Mouse (Mus musculus): ENCODE measurements at regions not wholly inside any gene's neighbourhood (a gene's known extent, or its start where the extent isn't known, plus 50 kb on each side); places are given as distances from the start of the nearest gene placed in this dataset.

GRCm38 (mm10) chr11:112253061-112253460 lies 529.0 kb upstream of the Sox9 start:
- WGBS = 88% methylated on average over 3 of the region's 3 CpGs
- H3K79me2 ChIP-seq (ENCODE audit: control insufficient read depth, insufficient read depth, low read length) = no peaks in the 10 kb centered on the region
- no peaks in the 10 kb centered on the region for H3K36me3 ChIP-seq (ENCODE audit: control insufficient read depth, insufficient read depth, low read length)
- no peak overlapping the region for H3K4me3 ChIP-seq (ENCODE audit: insufficient read depth, low read depth, low read length)
- no peaks in the 10 kb centered on the region for H3K27me3 ChIP-seq (ENCODE audit: control insufficient read depth, insufficient read depth, low read length)
- no peak overlapping the region for H3K27ac ChIP-seq (replicated peaks; ENCODE audit: insufficient read depth, low read depth, low read length)
- no peak overlapping the region for H3K9ac ChIP-seq (ENCODE audit: low read depth, low read length)
- no peaks in the 10 kb centered on the region for H3K4me1 ChIP-seq (ENCODE audit: control insufficient read depth, insufficient read depth, low read length)
- TF ChIP-seq POLR2A (IDR thresholded peaks at IDR 0.05; ENCODE audit: extremely low read depth, insufficient read depth, low read length) = no peak
- no peak for TF ChIP-seq CTCF (IDR thresholded peaks at IDR 0.05; ENCODE audit: low read depth, low read length)
- no peak for DNase-seq (ENCODE audit: extremely low read depth, low read depth, low spot score)

- H3K9ac ChIP-seq (ENCODE audit: low read depth, low read length) = no peak overlapping the region
- no peaks in the 10 kb centered on the region for H3K79me2 ChIP-seq (ENCODE audit: control insufficient read depth, insufficient read depth, low read length)
- TF ChIP-seq CTCF (IDR thresholded peaks at IDR 0.05; ENCODE audit: low read depth, low read length) (no peak), POLR2A (IDR thresholded peaks at IDR 0.05; ENCODE audit: extremely low read depth, insufficient read depth, low read length) (no peak)
- H3K4me1 ChIP-seq (ENCODE audit: control insufficient read depth, insufficient read depth, low read length) = no peaks in the 10 kb centered on the region
- H3K27me3 ChIP-seq (ENCODE audit: control insufficient read depth, insufficient read depth, low read length) = no peaks in the 10 kb centered on the region
- WGBS = 81% methylated on average over 7 of the region's 7 CpGs
- H3K36me3 ChIP-seq (ENCODE audit: control insufficient read depth, insufficient read depth, low read length) = no peaks in the 10 kb centered on the region
- H3K27ac ChIP-seq (replicated peaks; ENCODE audit: insufficient read depth, low read depth, low read length) = no peak overlapping the region
- DNase-seq (ENCODE audit: extremely low read depth, low read depth, low spot score) = no peak
- no peak overlapping the region for H3K4me3 ChIP-seq (ENCODE audit: insufficient read depth, low read depth, low read length)
Observed at GRCm38 (mm10) chr11:112256326-112256725, 525.7 kb upstream of the Sox9 start.

- Histone ChIP-seq H3K27ac (replicated peaks; ENCODE audit: insufficient read depth, low read depth, low read length) (no peak overlapping the region), H3K79me2 (ENCODE audit: control insufficient read depth, insufficient read depth, low read length) (no peaks in the 10 kb centered on the region), H3K4me1 (ENCODE audit: control insufficient read depth, insufficient read depth, low read length) (no peaks in the 10 kb centered on the region), H3K4me3 (ENCODE audit: insufficient read depth, low read depth, low read length) (no peak overlapping the region), H3K36me3 (ENCODE audit: control insufficient read depth, insufficient read depth, low read length) (no peaks in the 10 kb centered on the region), H3K27me3 (ENCODE audit: control insufficient read depth, insufficient read depth, low read length) (no peaks in the 10 kb centered on the region), H3K9ac (ENCODE audit: low read depth, low read length) (no peak overlapping the region)
- TF ChIP-seq POLR2A (IDR thresholded peaks at IDR 0.05; ENCODE audit: extremely low read depth, insufficient read depth, low read length) (no peak), CTCF (IDR thresholded peaks at IDR 0.05; ENCODE audit: low read depth, low read length) (no peak)
- no peak for DNase-seq (ENCODE audit: extremely low read depth, low read depth, low spot score)
- 74% methylated on average over 4 of the region's 4 CpGs for WGBS
Observed at GRCm38 (mm10) chr11:112264077-112264476, 517.9 kb upstream of the Sox9 start.

- no peaks in the 10 kb centered on the region for H3K36me3 ChIP-seq (ENCODE audit: control insufficient read depth, insufficient read depth, low read length)
- H3K9ac ChIP-seq (ENCODE audit: low read depth, low read length) = no peak overlapping the region
- no peaks in the 10 kb centered on the region for H3K4me1 ChIP-seq (ENCODE audit: control insufficient read depth, insufficient read depth, low read length)
- no peak overlapping the region for H3K27ac ChIP-seq (replicated peaks; ENCODE audit: insufficient read depth, low read depth, low read length)
- no peaks in the 10 kb centered on the region for H3K79me2 ChIP-seq (ENCODE audit: control insufficient read depth, insufficient read depth, low read length)
- WGBS = 85% methylated on average over 5 of the region's 5 CpGs
- H3K4me3 ChIP-seq (ENCODE audit: insufficient read depth, low read depth, low read length) = no peak overlapping the region
- no peaks in the 10 kb centered on the region for H3K27me3 ChIP-seq (ENCODE audit: control insufficient read depth, insufficient read depth, low read length)
- TF ChIP-seq POLR2A (IDR thresholded peaks at IDR 0.05; ENCODE audit: extremely low read depth, insufficient read depth, low read length) = no peak
- no peak for DNase-seq (ENCODE audit: extremely low read depth, low read depth, low spot score)
Observed at GRCm38 (mm10) chr11:112270911-112271310, 511.1 kb upstream of the Sox9 start.

GRCm38 (mm10) chr11:112278566-112278965 lies 503.5 kb upstream of the Sox9 start:
- Histone ChIP-seq H3K4me3 (ENCODE audit: insufficient read depth, low read depth, low read length) (no peak overlapping the region), H3K36me3 (ENCODE audit: control insufficient read depth, insufficient read depth, low read length) (no peaks in the 10 kb centered on the region), H3K27me3 (ENCODE audit: control insufficient read depth, insufficient read depth, low read length) (no peaks in the 10 kb centered on the region), H3K79me2 (ENCODE audit: control insufficient read depth, insufficient read depth, low read length) (no peaks in the 10 kb centered on the region), H3K27ac (replicated peaks; ENCODE audit: insufficient read depth, low read depth, low read length) (no peak overlapping the region), H3K9ac (ENCODE audit: low read depth, low read length) (no peak overlapping the region), H3K4me1 (ENCODE audit: control insufficient read depth, insufficient read depth, low read length) (no peaks in the 10 kb centered on the region)
- 98% methylated on average over 1 of the region's 1 CpGs for WGBS
- TF ChIP-seq POLR2A (IDR thresholded peaks at IDR 0.05; ENCODE audit: extremely low read depth, insufficient read depth, low read length) (no peak), CTCF (IDR thresholded peaks at IDR 0.05; ENCODE audit: low read depth, low read length) (no peak)
- DNase-seq (ENCODE audit: extremely low read depth, low read depth, low spot score) = no peak

GRCm38 (mm10) chr11:112282911-112283310 lies 499.1 kb upstream of the Sox9 start:
- 79% methylated on average over 7 of the region's 7 CpGs for WGBS
- no peaks in the 10 kb centered on the region for H3K36me3 ChIP-seq (ENCODE audit: control insufficient read depth, insufficient read depth, low read length)
- H3K27ac ChIP-seq (replicated peaks; ENCODE audit: insufficient read depth, low read depth, low read length) = no peak overlapping the region
- no peak overlapping the region for H3K9ac ChIP-seq (ENCODE audit: low read depth, low read length)
- no peaks in the 10 kb centered on the region for H3K27me3 ChIP-seq (ENCODE audit: control insufficient read depth, insufficient read depth, low read length)
- no peaks in the 10 kb centered on the region for H3K4me1 ChIP-seq (ENCODE audit: control insufficient read depth, insufficient read depth, low read length)
- H3K4me3 ChIP-seq (ENCODE audit: insufficient read depth, low read depth, low read length) = no peak overlapping the region
- no peak for DNase-seq (ENCODE audit: extremely low read depth, low read depth, low spot score)
- no peaks in the 10 kb centered on the region for H3K79me2 ChIP-seq (ENCODE audit: control insufficient read depth, insufficient read depth, low read length)
- TF ChIP-seq POLR2A (IDR thresholded peaks at IDR 0.05; ENCODE audit: extremely low read depth, insufficient read depth, low read length) = no peak
- no peak for TF ChIP-seq CTCF (IDR thresholded peaks at IDR 0.05; ENCODE audit: low read depth, low read length)
